Mouse (Mus musculus): Measurements from ENCODE around the gene Cacna1a.

DNA sequence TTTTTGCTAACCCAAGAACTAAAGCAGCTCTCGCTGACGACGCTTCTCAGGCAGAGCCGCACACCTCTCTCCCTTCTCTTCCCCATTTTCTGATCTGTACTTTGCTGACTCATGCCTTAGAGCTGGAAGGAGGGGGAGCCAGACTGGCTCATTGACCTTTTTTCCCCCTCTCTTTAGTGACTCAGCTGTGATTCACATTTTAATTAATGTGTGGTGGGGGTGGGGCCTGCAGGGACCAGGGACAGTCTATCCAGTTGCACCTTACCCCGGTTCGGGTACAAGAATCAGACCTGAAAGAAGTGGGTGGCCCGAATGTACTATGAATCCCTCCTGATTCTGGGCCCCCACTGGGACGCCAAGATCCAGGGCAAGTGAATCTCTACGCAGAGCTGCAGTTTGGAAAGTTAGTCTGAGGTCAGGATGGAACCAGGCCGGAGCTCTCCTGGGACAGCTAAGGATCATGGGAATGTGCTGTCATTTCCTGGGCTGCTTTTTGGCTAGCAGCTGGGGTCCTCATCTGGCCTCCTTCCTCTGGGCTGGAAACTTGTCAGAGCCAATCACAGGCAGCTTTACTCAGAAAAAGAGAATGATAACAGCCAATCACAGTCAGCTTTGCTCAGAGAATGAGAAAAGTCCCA is 113.5 kb downstream of the Cacna1a start:
- TF ChIP-seq CTCF (IDR thresholded peaks at IDR 0.05; ENCODE audit: low read depth) (no peak), EP300 (IDR thresholded peaks at IDR 0.05; ENCODE audit: low read depth) (no peak)
